Mouse (Mus musculus) gastrocnemius, postnatal 25 days (tissue): ENCODE results near the gene Dhrs9. TPM values are rescaled to one million over a fixed set of nuclear protein-coding genes. Genes with fewer than 3 reads are reported as not detected.
"Not testable (repeated sequence)": the region's sequence is repeated elsewhere in the genome, so short reads cannot be mapped to it uniquely, and the experiment has no call there.

Experiments
- DNase-seq: peaks from one replicate; pipeline ENCODE4 v3.0.0; 2022
- long read RNA-seq, 2 experiments: library from polyadenylated mRNA; stranded (forward); transcript quantifications; one replicate each; pipeline ENCODE4 v2.0.0; 2021
- total RNA-seq, 2 experiments: library from RNA; stranded (reverse); gene quantifications; 1 replicate in 1 of 2; 2 replicates in 1 of 2; pipeline ENCODE4 v1.2.3; 2021

The Dhrs9 gene
- under 1 TPM in 1 of 2 experiments, not detected in 1; 0.05 TPM for total RNA-seq
- long read RNA-seq, experiment 1: 0 reads
- long read RNA-seq, experiment 2: 0 reads

GRCm38 (mm10) chr2:69380281-69380680, at the start of gene Dhrs9:
Dhrs9 (plus strand) TSS chr2:69380445.
- no peak for DNase-seq

GRCm38 (mm10) chr2:69331523-69331922, 48.7 kb upstream of the Dhrs9 start:
- not testable (repeated sequence) for DNase-seq

- DNase-seq: no peak
Measured at GRCm38 (mm10) chr2:69341506-69341905, 38.7 kb upstream of the Dhrs9 start.

- no peak for DNase-seq
Measured at GRCm38 (mm10) chr2:69342496-69343221, 37.6 kb upstream of the Dhrs9 start, which contains the start of gene Abcb11. Abcb11 (minus strand) TSS chr2:69342616.

GRCm38 (mm10) chr2:69355402-69355801, 24.8 kb upstream of the Dhrs9 start:
- not testable (repeated sequence) for DNase-seq

GRCm38 (mm10) chr2:69364831-69365230, 15.4 kb upstream of the Dhrs9 start:
- DNase-seq: no peak

- DNase-seq: no peak
Measured at GRCm38 (mm10) chr2:69365275-69365674, 15.0 kb upstream of the Dhrs9 start.

GRCm38 (mm10) chr2:69376780-69377179, 3.5 kb upstream of the Dhrs9 start:
- DNase-seq: no peak

GRCm38 (mm10) chr2:69379801-69380200, 444 bp upstream of the Dhrs9 start:
- DNase-seq: no peak

GRCm38 (mm10) chr2:69381740-69382139, 1.5 kb downstream of the Dhrs9 start:
- no peak for DNase-seq

- no peak for DNase-seq
Measured at GRCm38 (mm10) chr2:69382838-69383237, 2.6 kb downstream of the Dhrs9 start.

GRCm38 (mm10) chr2:69386118-69386871, 6.0 kb downstream of the Dhrs9 start:
- no peak for DNase-seq

- DNase-seq: no peak
Measured at GRCm38 (mm10) chr2:69393947-69394346, 13.7 kb downstream of the Dhrs9 start.

GRCm38 (mm10) chr2:69395597-69396248, 15.5 kb downstream of the Dhrs9 start:
- DNase-seq: no peak

GRCm38 (mm10) chr2:69396760-69397435, 16.7 kb downstream of the Dhrs9 start:
- DNase-seq: no peak

- no peak for DNase-seq
Measured at GRCm38 (mm10) chr2:69400866-69401604, 20.8 kb downstream of the Dhrs9 start.

- no peak for DNase-seq
Measured at GRCm38 (mm10) chr2:69401891-69402290, 21.6 kb downstream of the Dhrs9 start.

- no peak for DNase-seq
Measured at GRCm38 (mm10) chr2:69402309-69402708, 22.1 kb downstream of the Dhrs9 start.

GRCm38 (mm10) chr2:69405692-69406091, 25.4 kb downstream of the Dhrs9 start:
- DNase-seq: no peak

- DNase-seq: no peak
Measured at GRCm38 (mm10) chr2:69414539-69414938, 34.3 kb downstream of the Dhrs9 start.

- no peak for DNase-seq
Measured at GRCm38 (mm10) chr2:69415070-69415469, 34.8 kb downstream of the Dhrs9 start.
